Mouse (Mus musculus) liver, embryonic 16.5 days (tissue): ENCODE measurements at regions not wholly inside any gene's neighbourhood (a gene's known extent, or its start where the extent isn't known, plus 50 kb on each side); places are given as distances from the start of the nearest gene placed in this dataset.

Experiments used
- ATAC-seq: fragments of 200-750 bp; cut with Nextera tagmentation; 2 replicates; pipeline ENCODE4 v1.8.0; 2017; ENCODE audit warnings: low read depth, mild to moderate bottlenecking, moderate number of reproducible peaks, moderate library complexity
- H3K27ac ChIP-seq: fragments of 300-500 bp; sonication (generic); 2 replicates; pipeline ENCODE4 v1.5.1; 2014; ENCODE audit warnings: mild to moderate bottlenecking, low read length
- H3K27me3 ChIP-seq: fragments of 300-500 bp; sonication (generic); 2 replicates; pipeline ENCODE4 v1.6.1; 2014; ENCODE audit warnings: low read depth, low read length, mixed read lengths; ENCODE audit not compliant: control insufficient read depth, insufficient read depth
- H3K36me3 ChIP-seq: fragments of 300-500 bp; sonication (generic); 2 replicates; pipeline ENCODE4 v1.6.1; 2014; ENCODE audit warnings: mild to moderate bottlenecking; ENCODE audit not compliant: control insufficient read depth, insufficient read depth
- H3K4me1 ChIP-seq: fragments of 300-500 bp; sonication (generic); 2 replicates; pipeline ENCODE4 v1.6.1; 2014; ENCODE audit warnings: low read depth, low read length, mixed read lengths; ENCODE audit not compliant: control insufficient read depth
- H3K4me2 ChIP-seq: fragments of 300-500 bp; sonication (generic); 2 replicates; pipeline ENCODE4 v1.6.1; 2014; ENCODE audit warnings: low read depth, low read length, mixed read lengths
- H3K4me3 ChIP-seq: fragments of 300-500 bp; sonication (generic); 2 replicates; pipeline ENCODE4 v1.5.1; 2014; ENCODE audit warnings: low read depth, mild to moderate bottlenecking, low read length
- H3K9ac ChIP-seq: fragments of 300-500 bp; sonication (generic); 2 replicates; pipeline ENCODE4 v1.6.1; 2014; ENCODE audit warnings: low read depth, low read length
- H3K9me3 ChIP-seq: fragments of 300-500 bp; sonication (generic); replicated peaks from 2 replicates; pipeline ENCODE4 v1.6.1; 2016; ENCODE audit warnings: low read length; ENCODE audit not compliant: control insufficient read depth
- WGBS: fragments of 180-500 bp; shearing (Covaris S2); extraction: QIAGEN DNeasy Blood & Tissue Kit; methylation state at CpG from one replicate; pipeline ENCODE4 v1.1.7; 2014; ENCODE audit not compliant: insufficient replicate concordance; 5-methylcytosine and 5-hydroxymethylcytosine counted together

DNA sequence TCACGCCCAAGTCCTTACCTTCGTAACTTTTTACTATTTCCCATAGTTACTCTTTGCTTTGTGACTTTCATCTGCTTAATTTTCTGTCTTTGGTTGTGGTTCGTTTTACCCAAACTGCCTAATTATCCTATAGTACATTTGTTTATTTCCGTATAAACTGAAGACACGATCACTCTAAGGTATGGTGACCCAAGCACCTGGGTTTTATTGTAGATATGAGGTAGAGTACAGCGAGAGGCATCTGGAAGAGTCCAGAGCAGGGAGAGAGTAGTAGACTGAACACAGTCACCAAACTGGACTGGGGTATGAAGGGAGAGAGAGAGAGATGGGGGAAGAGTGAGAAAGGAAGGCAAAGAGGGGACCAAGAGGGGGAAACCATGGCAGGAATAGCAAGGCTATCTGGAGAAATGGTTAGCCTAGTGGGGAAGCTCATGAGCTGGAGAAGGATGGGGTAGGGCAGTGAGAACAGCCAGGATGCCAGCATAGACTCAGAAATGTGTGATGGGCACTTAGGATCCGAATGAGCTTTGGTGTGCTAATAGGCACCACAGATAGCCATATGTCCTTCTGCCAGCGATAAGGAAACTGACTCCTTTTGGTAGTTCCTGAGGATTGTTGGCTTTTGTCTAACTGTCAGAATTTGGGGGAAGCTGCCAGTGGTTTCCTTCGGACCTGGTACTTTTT lies 197.9 kb upstream of the Hs6st1 start:
- Histone ChIP-seq H3K27me3 (no peaks in the 10 kb centered on the region), H3K36me3 (no peaks in the 10 kb centered on the region), H3K4me1 (no peaks in the 10 kb centered on the region), H3K9ac (no peak overlapping the region), H3K4me3 (no peak overlapping the region), H3K9me3 (no peaks in the 10 kb centered on the region), H3K27ac (no peak overlapping the region), H3K4me2 (no peak overlapping the region)
- WGBS, result 50% methylated on average over 9 of the region's 9 CpGs
- no peak for ATAC-seq

DNA sequence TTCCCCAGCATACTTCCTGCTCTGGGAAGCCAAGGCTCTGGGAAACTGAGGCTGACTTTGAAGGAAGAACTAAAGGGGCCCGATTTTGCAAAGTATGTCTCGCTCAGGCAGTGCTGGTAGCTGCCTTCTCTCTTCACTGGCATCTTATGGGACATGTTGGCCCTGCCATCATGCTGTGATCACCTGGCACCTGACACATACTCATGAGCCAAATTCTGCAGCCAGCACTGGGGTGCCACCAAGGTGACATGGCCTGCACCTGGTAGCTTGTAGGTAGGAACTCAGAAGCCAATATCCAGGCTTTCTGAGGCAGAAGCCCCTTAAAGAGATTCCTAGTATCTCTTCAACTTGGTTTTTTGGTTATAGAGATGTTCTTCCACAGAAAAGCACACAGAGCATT lies 195.2 kb upstream of the Hs6st1 start:
- Histone ChIP-seq H3K27me3 (no peaks in the 10 kb centered on the region), H3K9ac (no peak overlapping the region), H3K4me1 (no peaks in the 10 kb centered on the region), H3K4me2 (no peak overlapping the region), H3K9me3 (no peaks in the 10 kb centered on the region), H3K27ac (no peak overlapping the region), H3K4me3 (no peak overlapping the region), H3K36me3 (no peaks in the 10 kb centered on the region)
- ATAC-seq, result no peak
- 70% methylated on average over 2 of the region's 2 CpGs for WGBS

DNA sequence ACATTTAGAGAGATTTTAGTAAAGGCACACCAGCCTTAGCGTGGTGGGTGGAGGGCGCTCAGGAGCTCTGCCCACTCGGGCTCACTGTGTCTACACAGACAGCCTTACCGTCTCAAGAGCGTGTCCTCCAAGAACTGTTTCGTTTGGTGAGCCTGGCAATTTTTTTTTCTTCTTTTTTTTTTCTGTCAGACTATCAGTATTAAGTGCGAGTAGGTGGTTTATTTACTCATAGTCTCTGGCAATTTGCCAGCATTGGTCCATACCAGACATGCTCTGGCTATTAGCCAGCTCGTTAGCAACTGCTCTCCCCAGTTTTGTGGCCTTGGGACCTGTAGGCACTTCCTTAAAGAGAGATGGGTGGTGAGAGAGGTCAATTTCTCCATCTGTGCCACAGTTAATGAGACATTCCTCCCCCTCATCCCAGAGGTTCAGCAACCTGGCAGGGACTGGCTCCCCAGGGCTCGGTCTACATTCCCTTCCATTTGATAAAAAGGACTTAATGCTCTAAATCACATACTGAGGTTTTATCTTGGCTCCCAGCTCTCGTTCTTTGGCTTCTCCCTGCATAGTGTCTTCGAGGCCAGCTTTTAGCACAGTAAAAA lies 192.9 kb upstream of the Hs6st1 start:
- Histone ChIP-seq H3K9ac (no peak overlapping the region), H3K27me3 (no peaks in the 10 kb centered on the region), H3K27ac (no peak overlapping the region), H3K9me3 (no peaks in the 10 kb centered on the region), H3K4me3 (no peak overlapping the region), H3K4me2 (no peak overlapping the region), H3K4me1 (no peaks in the 10 kb centered on the region), H3K36me3 (no peaks in the 10 kb centered on the region)
- WGBS, result 49% methylated on average over 11 of the region's 11 CpGs
- no peak for ATAC-seq

DNA sequence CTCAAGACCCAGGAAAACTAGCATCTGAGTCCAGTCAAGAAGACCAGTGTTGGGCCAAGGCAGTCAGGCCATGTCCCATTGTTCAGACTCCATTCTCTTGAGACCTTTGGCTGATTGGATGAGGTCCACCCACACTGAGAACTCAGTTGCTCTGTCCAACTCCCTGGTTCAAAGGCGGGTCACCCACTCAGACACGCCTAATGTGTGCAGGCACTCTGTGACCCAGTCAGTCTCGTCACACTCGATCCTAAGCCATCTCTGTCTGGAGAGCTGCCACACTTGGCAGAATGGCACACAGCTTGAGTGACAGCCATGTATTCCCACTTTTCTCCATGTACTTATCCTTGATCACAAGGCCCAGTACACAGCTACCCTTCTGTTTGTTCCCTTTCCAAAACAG lies 189.8 kb upstream of the Hs6st1 start:
- H3K27ac ChIP-seq, result no peak overlapping the region
- H3K4me3 ChIP-seq, result no peak overlapping the region
- WGBS, result 71% methylated on average over 4 of the region's 4 CpGs
- H3K36me3 ChIP-seq, result no peaks in the 10 kb centered on the region
- no peaks in the 10 kb centered on the region for H3K27me3 ChIP-seq
- H3K9me3 ChIP-seq, result no peaks in the 10 kb centered on the region
- no peak for ATAC-seq
- H3K4me1 ChIP-seq, result no peaks in the 10 kb centered on the region
- no peak overlapping the region for H3K9ac ChIP-seq
- H3K4me2 ChIP-seq, result no peak overlapping the region

DNA sequence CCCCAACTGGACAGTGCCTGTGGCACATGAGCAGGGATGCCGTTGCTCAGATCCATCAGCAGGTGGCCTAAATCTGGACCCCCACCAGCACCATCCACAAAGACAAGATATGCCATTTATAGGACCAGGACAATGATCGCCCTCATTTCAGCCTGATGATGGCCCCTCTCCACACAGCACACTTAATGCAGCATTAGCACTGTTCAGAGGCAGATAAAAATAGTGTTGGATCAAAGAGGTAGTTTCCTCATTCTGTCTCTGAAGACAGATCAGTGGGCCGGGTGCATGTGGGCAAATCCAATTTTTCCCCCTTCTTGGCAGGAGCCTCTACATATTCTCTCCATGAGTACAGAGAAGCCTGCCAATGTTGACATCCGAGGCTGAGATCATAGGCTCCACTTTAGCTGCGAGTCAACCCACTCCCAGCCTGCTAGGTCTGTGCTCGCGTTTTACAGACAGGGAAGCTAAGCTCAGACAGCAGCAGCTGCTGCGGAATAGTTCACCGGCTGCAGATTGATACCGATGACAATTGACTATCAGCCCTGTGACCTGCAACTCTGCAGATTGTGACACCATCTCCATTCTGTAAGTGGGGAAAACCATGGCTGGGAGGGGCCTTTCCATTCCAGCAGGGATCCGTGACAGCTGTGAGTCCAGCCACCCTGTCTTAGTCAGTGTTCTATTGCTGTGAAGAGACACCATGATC lies 188.7 kb upstream of the Hs6st1 start:
- H3K9ac ChIP-seq, result no peak overlapping the region
- H3K4me1 ChIP-seq, result no peaks in the 10 kb centered on the region
- H3K27ac ChIP-seq, result no peak overlapping the region
- H3K36me3 ChIP-seq, result no peaks in the 10 kb centered on the region
- no peak overlapping the region for H3K4me3 ChIP-seq
- ATAC-seq, result no peak
- no peaks in the 10 kb centered on the region for H3K9me3 ChIP-seq
- no peak overlapping the region for H3K4me2 ChIP-seq
- no peaks in the 10 kb centered on the region for H3K27me3 ChIP-seq
- WGBS, result 67% methylated on average over 11 of the region's 11 CpGs

DNA sequence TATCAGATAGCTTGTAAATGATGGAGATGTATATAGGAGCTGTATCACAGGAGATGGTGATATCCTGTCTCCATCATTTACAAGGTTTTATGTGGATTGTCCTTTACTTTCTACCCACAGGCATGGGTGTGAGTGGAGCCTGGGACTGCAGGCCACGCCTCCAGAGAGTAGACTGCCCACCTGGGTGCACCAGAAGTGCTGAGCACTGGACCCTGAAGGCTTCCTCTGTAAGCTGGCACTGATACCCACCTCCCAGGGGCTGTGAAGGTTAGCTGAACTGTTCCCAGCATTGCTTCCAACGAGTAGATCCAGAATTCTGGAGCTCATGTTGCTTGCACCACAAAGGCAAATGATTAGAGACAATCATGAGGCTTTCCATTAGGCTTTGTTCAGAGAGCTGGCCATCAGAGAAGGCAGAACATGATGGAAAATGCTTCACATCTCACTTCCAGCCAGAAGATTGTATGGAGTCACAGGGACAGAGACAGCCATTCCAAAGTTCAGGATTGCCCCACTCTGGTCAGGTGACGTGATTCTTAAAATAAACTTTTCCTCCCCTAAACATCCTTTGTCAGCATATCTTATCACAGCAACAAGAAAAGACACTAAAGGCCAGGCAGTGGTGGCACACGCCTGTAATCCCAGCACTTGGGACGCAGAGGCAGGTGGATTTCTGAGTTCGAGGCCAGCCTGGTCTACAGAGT lies 187.5 kb upstream of the Hs6st1 start:
- no peak overlapping the region for H3K27ac ChIP-seq
- H3K4me2 ChIP-seq, result no peak overlapping the region
- ATAC-seq, result no peak
- no peaks in the 10 kb centered on the region for H3K27me3 ChIP-seq
- WGBS, result 54% methylated on average over 6 of the region's 6 CpGs
- H3K9ac ChIP-seq, result no peak overlapping the region
- H3K4me1 ChIP-seq, result no peaks in the 10 kb centered on the region
- no peaks in the 10 kb centered on the region for H3K9me3 ChIP-seq
- no peaks in the 10 kb centered on the region for H3K36me3 ChIP-seq
- no peak overlapping the region for H3K4me3 ChIP-seq

DNA sequence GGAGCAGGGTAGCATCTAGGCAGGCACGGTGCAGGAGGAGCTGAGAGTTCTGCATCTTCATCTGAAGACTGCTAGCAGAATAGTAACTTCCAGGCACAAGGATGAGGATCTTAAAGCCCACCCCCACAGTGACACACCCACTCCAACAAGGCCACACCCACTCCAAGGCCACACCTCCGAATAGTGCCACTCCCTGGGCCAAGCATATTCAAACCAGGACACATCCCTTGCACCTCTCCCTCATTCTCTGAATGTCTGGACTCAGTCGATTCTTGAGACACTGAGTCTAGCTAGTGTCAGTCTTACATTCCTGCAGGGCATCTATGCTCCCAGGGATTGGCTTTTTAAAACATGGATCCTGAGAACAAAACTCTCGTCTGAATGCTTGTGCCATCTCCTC lies 186.7 kb upstream of the Hs6st1 start:
- no peaks in the 10 kb centered on the region for H3K4me1 ChIP-seq
- no peaks in the 10 kb centered on the region for H3K27me3 ChIP-seq
- H3K4me3 ChIP-seq, result no peak overlapping the region
- H3K36me3 ChIP-seq, result no peaks in the 10 kb centered on the region
- 55% methylated on average over 4 of the region's 4 CpGs for WGBS
- H3K9me3 ChIP-seq, result no peaks in the 10 kb centered on the region
- no peak overlapping the region for H3K4me2 ChIP-seq
- H3K9ac ChIP-seq, result no peak overlapping the region
- no peak for ATAC-seq
- no peak overlapping the region for H3K27ac ChIP-seq

DNA sequence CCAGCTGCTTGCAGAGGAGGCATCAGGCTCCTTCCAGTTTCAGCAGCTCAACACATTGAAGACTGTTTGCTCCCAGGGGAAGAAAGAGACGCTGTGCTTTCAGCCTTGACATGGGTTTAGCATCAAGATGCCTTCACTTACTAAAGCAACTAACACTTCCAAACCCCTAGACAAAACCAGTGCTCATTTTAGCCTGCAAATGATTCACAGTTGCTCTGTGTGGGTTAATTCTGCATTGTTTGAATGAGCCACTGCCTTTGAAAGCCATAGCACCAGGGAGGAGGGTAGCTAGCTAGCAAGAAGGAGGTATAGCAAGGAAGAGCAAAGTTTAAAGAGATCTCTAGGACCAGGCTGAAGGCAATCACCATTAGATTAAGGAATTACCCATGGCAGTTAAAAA lies 186.1 kb upstream of the Hs6st1 start:
- Histone ChIP-seq H3K36me3 (no peaks in the 10 kb centered on the region), H3K27me3 (no peaks in the 10 kb centered on the region), H3K4me1 (no peaks in the 10 kb centered on the region), H3K9ac (no peak overlapping the region), H3K9me3 (no peaks in the 10 kb centered on the region), H3K27ac (no peak overlapping the region), H3K4me2 (no peak overlapping the region), H3K4me3 (no peak overlapping the region)
- ATAC-seq, result no peak
- 47% methylated on average over 1 of the region's 1 CpGs for WGBS
